27 mouse cellular contexts compared by ENCODE assay signal in genomic region chr3:55037608-55038007, GRCm38 (mm10). TPM values are rescaled to one million over a fixed set of nuclear protein-coding genes. Genes with fewer than 3 reads are reported as not detected.
"Had no signal": no experiment of that assay in that cellular context is flagged by ENCODE, and none has a peak within 500 bp of the region (broad histone marks: within the 10 kb centered on the region; RNA-seq: fewer than 3 reads in every experiment).

No protein-coding gene starts in this region.

- ATAC-seq: hindbrain, embryonic 16.5 days; inflammation-experienced regulatory T-cells, adult 6 months; intestine, embryonic 15.5 days; intestine, postnatal 0 days had no signal

- H3K4me3 ChIP-seq: gastrocnemius, adult 2 months; heart, adult 2 months; hindbrain, embryonic 10.5 days; hindbrain, embryonic 12.5 days; intestine, embryonic 15.5 days; layer of hippocampus, adult 2 months; left cerebral cortex, adult 2 months; limb, embryonic 10.5 days; limb, embryonic 12.5 days; liver, embryonic 13.5 days had no signal

- H3K9ac ChIP-seq: hindbrain, embryonic 12.5 days; hindbrain, embryonic 14.5 days; intestine, embryonic 15.5 days; limb, embryonic 12.5 days; liver, embryonic 13.5 days had no signal

- H3K4me1 ChIP-seq: hindbrain, embryonic 12.5 days; intestine, embryonic 15.5 days; limb, embryonic 12.5 days; liver, embryonic 13.5 days had no signal

- H3K9me3 ChIP-seq: hindbrain, embryonic 10.5 days; hindbrain, embryonic 12.5 days; intestine, embryonic 15.5 days; limb, embryonic 10.5 days; limb, embryonic 12.5 days; liver, embryonic 13.5 days had no signal

- H3K36me3 ChIP-seq: hindbrain, embryonic 10.5 days; hindbrain, embryonic 12.5 days; intestine, embryonic 15.5 days; limb, embryonic 10.5 days; limb, embryonic 12.5 days; liver, embryonic 13.5 days had no signal

- DNase-seq: gastrocnemius, adult 2 months; gastrocnemius, postnatal 10 days; gastrocnemius, postnatal 25 days; heart, adult 2 months; heart, postnatal 10 days; heart, postnatal 4 days; kidney, adult 18-20 months; kidney, adult 8-10 months; kidney, postnatal 10 days; kidney, postnatal 25 days; kidney, postnatal 4 days; liver; liver, embryonic 13.5 days had no signal

- H3K4me2 ChIP-seq: heart, embryonic 11.5 days; hindbrain, embryonic 12.5 days; hindbrain, embryonic 14.5 days; intestine, embryonic 15.5 days; limb, embryonic 12.5 days; liver, embryonic 13.5 days had no signal

- H3K27me3 ChIP-seq: hindbrain, embryonic 12.5 days; intestine, embryonic 15.5 days; limb, embryonic 12.5 days; liver, embryonic 13.5 days had no signal

- H3K27ac ChIP-seq: gastrocnemius, adult 2 months; heart, adult 2 months; hindbrain, embryonic 10.5 days; hindbrain, embryonic 12.5 days; hindbrain, embryonic 14.5 days; intestine, embryonic 15.5 days; layer of hippocampus, adult 2 months; left cerebral cortex, adult 2 months; limb, embryonic 10.5 days; limb, embryonic 12.5 days; liver, embryonic 13.5 days had no signal

RNA-seq across cellular contexts. Expression of gene Ccna1, which starts 17.7 kb away (rescaled TPM):
- total RNA-seq: gastrocnemius, adult 2 months; gastrocnemius, postnatal 25 days; granulocyte monocyte progenitor cell, adult 5-6 weeks; heart, adult 2 months; heart, postnatal 25 days had no signal
- polyA plus RNA-seq: inflammation-experienced regulatory T-cells, adult 6 months had no signal
